Mouse (Mus musculus) liver, postnatal 0 days (tissue): ENCODE data around the gene Kifc5b. TPM values are rescaled to one million over a fixed set of nuclear protein-coding genes. Genes with fewer than 3 reads are reported as not detected.

Source experiments
- ATAC-seq: fragments of 200-750 bp; cut with Nextera tagmentation; 2 replicates; pipeline ENCODE4 v1.8.0; 2017; ENCODE audit warnings: mild to moderate bottlenecking, moderate library complexity
- DNase-seq: peaks from one replicate; pipeline ENCODE4 v3.0.0-alpha.2; 2016
- H3K27ac ChIP-seq: fragments of 300-500 bp; sonication (generic); 2 replicates; pipeline ENCODE4 v1.5.1; 2014; ENCODE audit warnings: antibody characterized with exemption, moderate library complexity, mild to moderate bottlenecking, low read depth
- H3K27me3 ChIP-seq: fragments of 300-500 bp; sonication (generic); 2 replicates; pipeline ENCODE4 v1.6.1; 2014; ENCODE audit warnings: low read length, control low read depth, mixed read lengths; ENCODE audit not compliant: insufficient read depth
- H3K36me3 ChIP-seq: fragments of 300-500 bp; sonication (generic); replicated peaks from 2 replicates; pipeline ENCODE4 v1.6.1; 2014; ENCODE audit warnings: mild to moderate bottlenecking, control low read depth, low read length, moderate library complexity, mixed read lengths; ENCODE audit not compliant: insufficient read depth
- H3K4me1 ChIP-seq: fragments of 300-500 bp; sonication (generic); 2 replicates; pipeline ENCODE4 v1.6.1; 2014; ENCODE audit warnings: antibody characterized with exemption, mild to moderate bottlenecking, control low read depth; ENCODE audit not compliant: insufficient read depth
- H3K4me2 ChIP-seq: fragments of 300-500 bp; sonication (generic); 2 replicates; pipeline ENCODE4 v1.6.1; 2014; ENCODE audit warnings: low read depth, mild to moderate bottlenecking, low read length, moderate library complexity, mixed read lengths
- H3K4me3 ChIP-seq: fragments of 300-500 bp; sonication (generic); 2 replicates; pipeline ENCODE4 v1.5.1; 2014; ENCODE audit warnings: low read depth, low read length
- H3K9ac ChIP-seq: fragments of 300-500 bp; sonication (generic); replicated peaks from 2 replicates; pipeline ENCODE4 v1.6.1; 2014; ENCODE audit warnings: mild to moderate bottlenecking, moderate library complexity
- H3K9me3 ChIP-seq: fragments of 300-500 bp; sonication (generic); 2 replicates; pipeline ENCODE4 v1.6.1; 2016; ENCODE audit warnings: mild to moderate bottlenecking, control low read depth, low read length, mixed read lengths
- CTCF ChIP-seq: sonication (generic); IDR thresholded peaks from 2 replicates; pipeline ENCODE4 v1.5.1; 2016; ENCODE audit warnings: antibody characterized with exemption, low read depth
- EP300 ChIP-seq: IDR thresholded peaks from 2 replicates; pipeline ENCODE4 v1.6.1; 2016; ENCODE audit warnings: antibody characterized with exemption, low read depth, mild to moderate bottlenecking
- WGBS: fragments of 180-500 bp; shearing (Covaris S2); extraction: QIAGEN DNeasy Blood & Tissue Kit; methylation state at CpG from one replicate; pipeline ENCODE4 v1.1.7; 2014; ENCODE audit not compliant: insufficient replicate concordance; 5-methylcytosine and 5-hydroxymethylcytosine counted together
- polyA plus RNA-seq: library from polyadenylated mRNA; unstranded; fragments of >200 nt; fragmentation: Nextera tagmentation; extraction: Ambion mirVana; gene quantifications from 2 replicates; pipeline ENCODE4 v1.2.1, GENCODE M21; 2015

The Kifc5b gene
- 1.6 and 2.7 TPM in 2 replicates for polyA plus RNA-seq

- TF ChIP-seq EP300 = peak; percentile 39; the same call in 1 of the 2 replicates
- peak; percentile 100 for TF ChIP-seq CTCF
- Histone ChIP-seq H3K4me1 (no peaks in the 10 kb centered on the region), H3K9ac (peak within 1 kb of the TSS; percentile 85), H3K4me3 (peak within 1 kb of the TSS; percentile 86), H3K9me3 (no peaks in the 10 kb centered on the region), H3K27me3 (no peaks in the 10 kb centered on the region), H3K4me2 (peak within 1 kb of the TSS; percentile 72), H3K27ac (peak within 1 kb of the TSS; percentile 55), H3K36me3 (peaks cover 9% of the 10 kb centered on the region; the same call in 1 of the 2 replicates)
- WGBS = 1% methylated on average over 57 of the region's 72 CpGs
- peak; percentile 99 for DNase-seq
- peak; percentile 97 for ATAC-seq
These were observed at the start of gene Kifc5b for GRCm38 (mm10) chr17:26916711-26917482. Gene Kifc5b, plus strand, starts transcription at chr17:26917091.

GRCm38 (mm10) chr17:26868756-26869155 lies 48.1 kb upstream of the Kifc5b start:
- 24% methylated on average over 5 of the region's 5 CpGs for WGBS
- peak; percentile 78 for ATAC-seq
- H3K4me2 ChIP-seq = no peak overlapping the region
- peaks cover 4% of the 10 kb centered on the region; the same call in 1 of the 2 replicates for H3K4me1 ChIP-seq
- no peak overlapping the region for H3K27ac ChIP-seq
- H3K27me3 ChIP-seq = 0 out of 2 replicates have a peak, but pooled peaks cover 2% of the 10 kb centered on the region
- TF ChIP-seq EP300 (no peak), CTCF (no peak)
- no peaks in the 10 kb centered on the region for H3K36me3 ChIP-seq
- no peak overlapping the region for H3K4me3 ChIP-seq
- H3K9ac ChIP-seq = no peak overlapping the region
- H3K9me3 ChIP-seq = no peaks in the 10 kb centered on the region
- DNase-seq = peak; percentile 39

- no peaks in the 10 kb centered on the region for H3K36me3 ChIP-seq
- TF ChIP-seq EP300 (no peak), CTCF (no peak)
- DNase-seq = no peak
- WGBS = 71% methylated on average over 3 of the region's 3 CpGs
- no peaks in the 10 kb centered on the region for H3K27me3 ChIP-seq
- no peak for ATAC-seq
- H3K9me3 ChIP-seq = no peaks in the 10 kb centered on the region
- no peak overlapping the region for H3K4me2 ChIP-seq
- no peak overlapping the region for H3K9ac ChIP-seq
- no peaks in the 10 kb centered on the region for H3K4me1 ChIP-seq
- H3K27ac ChIP-seq = no peak overlapping the region
- no peak overlapping the region for H3K4me3 ChIP-seq
These were observed 44.0 kb upstream of the Kifc5b start for GRCm38 (mm10) chr17:26872870-26873269.

- H3K4me2 ChIP-seq = no peak overlapping the region
- no peak overlapping the region for H3K27ac ChIP-seq
- DNase-seq (no peak), ATAC-seq (no peak)
- H3K9ac ChIP-seq = no peak overlapping the region
- no peaks in the 10 kb centered on the region for H3K9me3 ChIP-seq
- H3K4me1 ChIP-seq = no peaks in the 10 kb centered on the region
- no peak overlapping the region for H3K4me3 ChIP-seq
- WGBS = 80% methylated on average over 8 of the region's 8 CpGs
- no peaks in the 10 kb centered on the region for H3K36me3 ChIP-seq
- H3K27me3 ChIP-seq = no peaks in the 10 kb centered on the region
- TF ChIP-seq EP300 (no peak), CTCF (no peak)
These were observed 43.4 kb upstream of the Kifc5b start for GRCm38 (mm10) chr17:26873502-26873901.

- ATAC-seq = no peak
- TF ChIP-seq CTCF = no peak
- TF ChIP-seq EP300 = no peak
- H3K27me3 ChIP-seq = no peaks in the 10 kb centered on the region
- H3K27ac ChIP-seq = no peak overlapping the region
- no peaks in the 10 kb centered on the region for H3K36me3 ChIP-seq
- no peaks in the 10 kb centered on the region for H3K4me1 ChIP-seq
- H3K4me3 ChIP-seq = no peak overlapping the region
- 74% methylated on average over 11 of the region's 11 CpGs for WGBS
- no peak overlapping the region for H3K9ac ChIP-seq
- DNase-seq = no peak
- H3K9me3 ChIP-seq = peaks cover 2% of the 10 kb centered on the region; the same call in 1 of the 2 replicates
- no peak overlapping the region for H3K4me2 ChIP-seq
These were observed 42.3 kb upstream of the Kifc5b start for GRCm38 (mm10) chr17:26874542-26874941.

GRCm38 (mm10) chr17:26877927-26878326 lies 39.0 kb upstream of the Kifc5b start:
- Histone ChIP-seq H3K4me2 (no peak overlapping the region), H3K9me3 (peaks cover 2% of the 10 kb centered on the region; the same call in 1 of the 2 replicates), H3K36me3 (no peaks in the 10 kb centered on the region), H3K4me3 (no peak overlapping the region), H3K9ac (no peak overlapping the region), H3K27ac (no peak overlapping the region), H3K27me3 (no peaks in the 10 kb centered on the region), H3K4me1 (no peaks in the 10 kb centered on the region)
- WGBS = 77% methylated on average over 7 of the region's 7 CpGs
- no peak for TF ChIP-seq EP300
- TF ChIP-seq CTCF = no peak
- DNase-seq (no peak), ATAC-seq (no peak)
